Mouse (Mus musculus): ENCODE results near the gene Aldh1b1. TPM values are rescaled to one million over a fixed set of nuclear protein-coding genes. Genes with fewer than 3 reads are reported as not detected.
A peak's percentile ranks its signal among the peaks of the same experiment; 100 is the strongest.

The Aldh1b1 gene
- polyA plus RNA-seq, 1 experiment from 2014 or later = 11.4 TPM

DNA sequence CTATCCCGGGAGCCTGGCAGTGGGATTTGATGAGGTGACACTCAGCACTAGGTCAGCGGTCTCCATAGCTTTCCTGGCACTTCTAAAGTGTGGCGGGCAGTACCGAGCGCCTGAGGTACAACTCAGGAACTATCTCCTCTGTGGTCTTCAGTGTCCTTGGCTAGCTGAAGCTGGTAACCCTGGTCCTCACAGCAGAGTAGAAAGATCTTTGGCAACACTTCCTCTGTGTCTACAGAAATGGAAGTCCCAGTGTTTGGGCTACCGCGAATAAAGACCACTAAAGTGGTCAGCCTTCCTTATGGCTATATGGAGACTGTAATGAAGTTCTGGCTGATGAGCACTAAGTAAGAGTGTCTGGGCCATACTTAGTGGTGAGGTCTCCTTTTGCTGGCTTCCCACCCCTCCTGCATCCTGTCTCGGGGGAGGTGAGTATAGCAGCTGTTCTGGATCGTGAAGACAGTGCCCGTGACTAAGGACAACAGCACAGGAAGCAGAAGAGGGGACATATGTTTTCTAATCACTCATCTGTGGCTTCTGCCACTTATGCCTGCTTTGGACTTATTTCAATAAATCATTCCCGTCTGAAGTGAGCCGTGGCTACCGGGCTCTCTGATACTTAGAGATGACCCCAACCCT is 10.3 kb upstream of the Aldh1b1 start:
- Histone ChIP-seq H3K36me3 (no peaks in the 10 kb centered on the region), H3K4me1 (peaks cover 4% of the 10 kb centered on the region), H3K4me3 (no peak overlapping the region), H3K4me2 (replicated peaks) (no peak overlapping the region), H3K27me3 (replicated peaks) (no peaks in the 10 kb centered on the region), H3K27ac (no peak overlapping the region), H3K9me3 (no peaks in the 10 kb centered on the region), H3K9ac (no peak overlapping the region)
- WGBS = 83% methylated on average over 13 of the region's 13 CpGs
- ATAC-seq (ENCODE audit: low FRiP score, low read depth) = no peak

DNA sequence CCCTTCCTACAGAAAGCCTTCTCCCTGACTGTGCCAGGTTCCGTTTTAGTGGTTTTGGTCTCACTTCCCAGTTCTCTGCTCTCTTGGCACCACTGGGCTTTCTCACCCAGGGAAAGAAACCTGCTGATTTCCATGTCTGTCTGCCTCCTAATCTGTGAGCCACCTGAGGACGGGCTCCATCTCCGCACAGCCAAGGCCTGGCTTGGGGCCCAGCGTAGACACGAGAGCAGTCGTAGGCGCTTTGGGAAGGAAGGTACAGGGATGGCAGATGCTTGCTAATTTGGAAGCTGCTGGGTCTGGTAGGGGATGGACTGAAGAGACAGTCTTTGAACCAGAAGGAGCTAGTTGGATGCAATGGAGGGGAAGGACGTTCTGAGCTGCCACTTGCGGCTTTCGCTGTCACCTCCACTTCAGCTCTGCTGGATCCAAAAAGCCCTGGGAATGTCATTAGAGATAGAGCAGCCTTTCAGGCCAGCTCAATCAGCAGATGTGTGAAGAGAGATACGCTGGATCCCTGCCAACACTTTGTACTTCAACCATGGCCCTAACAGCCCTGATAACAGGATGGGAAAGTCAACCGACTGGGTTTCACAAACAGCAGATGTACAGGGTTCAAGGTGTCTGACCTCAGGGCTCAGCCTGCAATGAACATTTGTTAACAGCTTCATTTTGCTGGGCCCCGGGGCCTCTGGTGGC is 9.4 kb upstream of the Aldh1b1 start:
- Histone ChIP-seq H3K9me3 (no peaks in the 10 kb centered on the region), H3K4me3 (no peak overlapping the region), H3K27ac (no peak overlapping the region), H3K9ac (no peak overlapping the region), H3K4me1 (peaks cover 4% of the 10 kb centered on the region), H3K4me2 (replicated peaks) (no peak overlapping the region), H3K36me3 (no peaks in the 10 kb centered on the region), H3K27me3 (replicated peaks) (no peaks in the 10 kb centered on the region)
- WGBS = 73% methylated on average over 13 of the region's 13 CpGs
- ATAC-seq (ENCODE audit: low FRiP score, low read depth) = no peak

DNA sequence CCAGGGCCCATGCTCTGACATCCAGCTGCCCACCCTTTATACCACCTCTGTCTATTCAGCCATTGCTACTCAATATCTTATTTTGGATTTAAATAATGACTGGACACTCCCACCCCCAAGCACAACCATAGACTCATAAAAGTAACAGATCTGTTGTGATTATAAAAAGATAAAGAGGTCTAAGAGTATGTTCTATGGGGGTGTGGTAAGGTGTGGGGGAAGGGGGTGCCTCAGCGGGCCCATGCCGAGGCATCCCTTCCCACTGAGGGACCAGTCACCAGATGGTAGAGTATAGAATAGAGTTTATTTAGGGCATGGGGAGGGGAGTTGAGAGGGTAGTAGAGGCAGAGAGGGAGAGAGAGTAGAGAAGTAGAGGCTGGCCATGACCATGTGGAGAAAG is 8.8 kb upstream of the Aldh1b1 start:
- Histone ChIP-seq H3K9me3 (no peaks in the 10 kb centered on the region), H3K4me2 (replicated peaks) (no peak overlapping the region), H3K27ac (no peak overlapping the region), H3K27me3 (replicated peaks) (no peaks in the 10 kb centered on the region), H3K36me3 (no peaks in the 10 kb centered on the region), H3K4me3 (no peak overlapping the region), H3K9ac (no peak overlapping the region), H3K4me1 (peaks cover 4% of the 10 kb centered on the region)
- no peak for ATAC-seq (ENCODE audit: low FRiP score, low read depth)
- WGBS = 77% methylated on average over 2 of the region's 2 CpGs

DNA sequence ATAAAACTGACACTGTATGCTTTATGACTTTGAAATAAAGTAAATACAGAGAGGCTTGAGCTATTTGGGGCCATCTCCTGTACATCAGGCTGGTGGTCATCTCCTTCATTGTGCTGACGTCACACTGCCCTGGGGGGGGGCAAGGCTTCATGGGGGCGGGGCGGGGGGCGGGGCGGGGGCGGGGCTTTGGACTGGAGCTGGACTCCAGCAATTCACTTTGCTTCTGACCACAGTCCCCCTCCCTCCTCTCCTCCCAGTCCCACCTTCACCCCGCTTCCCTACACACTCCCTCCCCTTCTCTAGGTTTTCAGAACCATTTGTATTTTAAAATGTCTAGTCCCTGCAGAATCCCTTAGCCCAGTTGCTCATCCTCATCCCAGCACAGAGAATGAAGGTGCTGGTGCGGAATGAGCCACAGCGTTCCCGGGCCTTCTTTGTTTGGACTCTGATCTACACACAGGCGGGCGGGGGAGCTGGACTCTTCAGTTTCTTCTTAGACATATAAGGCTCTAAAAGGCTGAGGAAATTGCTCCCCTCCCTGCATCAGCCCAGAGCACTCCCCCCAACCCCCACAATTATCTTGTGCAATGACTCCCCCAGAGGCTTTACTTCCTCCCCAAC is 3.5 kb upstream of the Aldh1b1 start:
- Histone ChIP-seq H3K36me3 (no peaks in the 10 kb centered on the region), H3K27me3 (replicated peaks) (no peaks in the 10 kb centered on the region), H3K9ac (peak overlapping the region; percentile 38; the same call in 1 of the 2 replicates), H3K27ac (no peak overlapping the region), H3K4me3 (peak overlapping the region; percentile 12; the same call in 1 of the 2 replicates), H3K9me3 (no peaks in the 10 kb centered on the region), H3K4me2 (replicated peaks) (peak overlapping the region; percentile 54), H3K4me1 (peaks cover 13% of the 10 kb centered on the region)
- WGBS = 5% methylated on average over 12 of the region's 12 CpGs
- ATAC-seq (ENCODE audit: low FRiP score, low read depth) = peak; percentile 65

DNA sequence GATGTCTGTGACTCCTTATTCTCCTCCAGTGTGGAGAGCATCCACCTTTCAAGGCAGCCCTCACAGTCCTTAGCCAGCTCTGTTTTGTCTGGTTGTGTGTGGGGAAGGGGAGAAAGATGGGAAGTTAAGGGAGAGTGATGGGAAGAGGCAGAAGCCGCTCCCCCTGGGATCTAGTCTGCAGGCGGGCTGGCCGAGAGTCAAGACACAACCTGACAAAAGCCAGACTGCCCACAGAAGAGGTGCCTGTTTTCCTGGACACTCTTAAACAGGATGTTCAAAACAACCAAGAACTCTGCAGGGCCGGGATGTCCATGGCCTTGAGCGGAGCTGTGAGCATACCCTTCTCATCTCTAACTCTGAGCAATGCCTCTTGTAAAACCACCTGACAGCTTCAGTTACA is 2.1 kb upstream of the Aldh1b1 start:
- H3K36me3 ChIP-seq = no peaks in the 10 kb centered on the region
- H3K27ac ChIP-seq = no peak overlapping the region
- WGBS = 78% methylated on average over 5 of the region's 5 CpGs
- no peak overlapping the region for H3K4me3 ChIP-seq
- H3K9me3 ChIP-seq = no peaks in the 10 kb centered on the region
- no peak for ATAC-seq (ENCODE audit: low FRiP score, low read depth)
- H3K4me2 ChIP-seq (replicated peaks) = no peak overlapping the region
- H3K4me1 ChIP-seq = peaks cover 13% of the 10 kb centered on the region
- no peak overlapping the region for H3K9ac ChIP-seq
- H3K27me3 ChIP-seq (replicated peaks) = no peaks in the 10 kb centered on the region

DNA sequence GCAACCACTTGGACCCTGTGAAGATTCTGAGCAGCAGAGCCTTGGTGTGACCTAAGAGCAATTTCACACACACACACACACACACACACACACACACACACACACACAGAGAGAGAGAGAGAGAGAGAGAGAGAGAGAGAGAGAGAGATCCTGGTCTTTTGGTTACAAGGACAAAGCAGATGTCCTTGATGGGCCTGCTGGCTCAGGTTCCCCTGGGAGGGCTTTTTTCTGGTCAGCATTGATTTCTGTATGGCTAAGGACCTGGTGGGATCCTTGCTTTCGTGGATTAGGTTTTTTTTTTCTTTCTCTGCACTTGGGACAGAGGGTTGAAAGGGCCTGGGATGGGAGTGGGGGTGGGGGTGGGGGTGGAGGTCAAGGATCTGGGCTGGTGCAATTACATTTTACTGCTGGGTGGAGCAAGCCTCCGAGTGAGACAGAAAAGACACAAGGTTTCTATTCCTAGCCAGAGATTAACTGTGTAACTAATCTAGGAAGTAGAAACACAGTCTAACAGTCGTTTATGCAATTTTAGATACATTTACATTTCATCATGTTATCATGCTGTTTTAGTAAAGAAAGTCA is 1.2 kb downstream of the Aldh1b1 start:
- Histone ChIP-seq H3K4me2 (replicated peaks) (0 out of 2 replicates have a peak overlapping the region, but pooled peaks have one; percentile 9), H3K4me3 (no peak overlapping the region), H3K9ac (no peak overlapping the region), H3K36me3 (peaks cover 9% of the 10 kb centered on the region; the same call in 1 of the 2 replicates), H3K27me3 (replicated peaks) (no peaks in the 10 kb centered on the region), H3K9me3 (no peaks in the 10 kb centered on the region), H3K27ac (no peak overlapping the region), H3K4me1 (peaks cover 13% of the 10 kb centered on the region)
- 20% methylated on average over 3 of the region's 3 CpGs for WGBS
- no peak for ATAC-seq (ENCODE audit: low FRiP score, low read depth)

DNA sequence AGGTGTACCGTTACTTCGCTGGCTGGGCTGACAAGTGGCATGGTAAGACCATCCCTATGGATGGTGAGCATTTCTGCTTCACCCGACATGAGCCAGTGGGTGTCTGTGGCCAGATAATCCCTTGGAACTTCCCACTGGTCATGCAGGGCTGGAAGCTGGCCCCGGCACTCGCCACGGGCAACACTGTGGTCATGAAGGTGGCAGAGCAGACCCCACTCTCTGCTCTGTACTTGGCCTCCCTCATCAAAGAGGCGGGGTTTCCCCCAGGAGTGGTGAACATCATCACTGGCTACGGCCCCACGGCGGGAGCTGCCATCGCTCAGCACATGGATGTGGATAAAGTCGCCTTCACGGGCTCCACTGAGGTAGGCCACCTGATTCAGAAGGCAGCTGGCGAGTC is 4.1 kb downstream of the Aldh1b1 start:
- Histone ChIP-seq H3K4me1 (peaks cover 5% of the 10 kb centered on the region; the same call in 1 of the 2 replicates), H3K36me3 (peaks cover 9% of the 10 kb centered on the region; the same call in 1 of the 2 replicates), H3K4me3 (no peak overlapping the region), H3K9ac (no peak overlapping the region), H3K9me3 (no peaks in the 10 kb centered on the region), H3K4me2 (replicated peaks) (no peak overlapping the region), H3K27ac (no peak overlapping the region), H3K27me3 (replicated peaks) (no peaks in the 10 kb centered on the region)
- no peak for ATAC-seq (ENCODE audit: low FRiP score, low read depth)
- 93% methylated on average over 14 of the region's 14 CpGs for WGBS

DNA sequence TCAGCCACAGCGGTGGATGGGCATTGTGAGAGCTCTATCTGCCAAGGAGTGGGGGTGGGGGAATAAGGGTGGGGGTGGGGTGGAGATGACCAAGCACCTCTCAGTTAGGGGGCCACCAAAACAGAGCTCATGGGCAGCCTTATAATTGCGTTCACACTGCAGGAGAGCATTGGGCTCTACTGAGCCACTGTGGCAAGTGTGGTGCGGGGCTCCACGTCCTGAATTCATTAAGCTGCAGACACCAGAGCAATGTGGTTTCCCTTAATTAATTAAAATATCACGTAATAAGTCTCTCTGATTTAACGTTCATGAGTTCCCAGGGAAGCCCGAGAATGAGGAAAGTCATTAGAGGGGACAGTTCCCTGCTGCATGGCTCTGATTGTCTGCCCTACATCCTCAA is 9.2 kb downstream of the Aldh1b1 start:
- H3K36me3 ChIP-seq = peaks cover 31% of the 10 kb centered on the region; the same call in 1 of the 2 replicates
- H3K27ac ChIP-seq = no peak overlapping the region
- no peak overlapping the region for H3K9ac ChIP-seq
- WGBS = 42% methylated on average over 7 of the region's 7 CpGs
- no peaks in the 10 kb centered on the region for H3K4me1 ChIP-seq
- no peak overlapping the region for H3K4me3 ChIP-seq
- ATAC-seq (ENCODE audit: low FRiP score, low read depth) = no peak
- H3K4me2 ChIP-seq (replicated peaks) = no peak overlapping the region
- H3K27me3 ChIP-seq (replicated peaks) = no peaks in the 10 kb centered on the region
- H3K9me3 ChIP-seq = no peaks in the 10 kb centered on the region

DNA sequence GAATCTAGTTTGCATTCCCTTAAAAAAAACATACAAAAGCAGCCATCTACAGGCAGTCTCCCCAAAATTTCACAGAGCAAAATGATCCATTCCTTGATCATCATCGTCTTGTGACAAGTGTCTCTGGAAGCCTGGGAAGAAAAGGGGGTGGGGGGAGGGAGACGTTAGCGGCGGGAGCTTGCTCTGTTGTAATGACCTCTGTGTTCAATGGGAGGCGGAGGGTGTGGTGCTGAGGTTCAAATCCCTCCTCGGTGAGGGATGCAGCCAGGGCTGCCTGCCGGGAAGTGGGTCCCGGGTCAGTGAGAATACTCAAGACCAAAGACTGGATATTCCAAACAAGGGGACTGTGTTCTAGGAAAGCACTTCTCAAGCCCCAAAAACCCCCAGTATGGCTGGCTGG is 12.4 kb downstream of the Aldh1b1 start:
- no peak overlapping the region for H3K4me3 ChIP-seq
- no peak overlapping the region for H3K4me2 ChIP-seq (replicated peaks)
- no peaks in the 10 kb centered on the region for H3K9me3 ChIP-seq
- H3K36me3 ChIP-seq = peaks cover 47% of the 10 kb centered on the region
- no peak overlapping the region for H3K27ac ChIP-seq
- no peak for ATAC-seq (ENCODE audit: low FRiP score, low read depth)
- WGBS = 20% methylated on average over 8 of the region's 8 CpGs
- H3K27me3 ChIP-seq (replicated peaks) = no peaks in the 10 kb centered on the region
- H3K4me1 ChIP-seq = peaks cover 2% of the 10 kb centered on the region; the same call in 1 of the 2 replicates
- no peak overlapping the region for H3K9ac ChIP-seq

DNA sequence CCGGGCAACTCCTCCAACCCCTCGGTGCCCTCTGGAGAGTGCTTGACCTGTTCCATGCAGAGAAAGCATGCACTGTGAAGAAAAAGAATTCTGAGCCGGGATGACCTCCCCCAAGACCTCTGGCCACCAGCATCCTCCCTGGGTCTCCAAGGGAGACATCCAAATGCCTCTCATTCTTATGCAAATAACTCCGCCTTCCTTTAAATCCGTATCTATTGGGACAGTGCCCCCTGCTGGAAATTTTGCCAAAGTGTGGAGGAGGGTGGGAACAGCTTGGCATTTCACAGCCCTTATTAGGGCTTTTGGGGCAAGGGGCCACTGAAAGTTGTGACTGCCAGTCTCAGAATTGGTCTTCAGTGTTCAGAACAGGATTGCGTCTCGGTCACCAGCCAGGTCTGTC is 16.7 kb downstream of the Aldh1b1 start:
- no peak for ATAC-seq (ENCODE audit: low FRiP score, low read depth)
- H3K27me3 ChIP-seq (replicated peaks) = no peaks in the 10 kb centered on the region
- no peaks in the 10 kb centered on the region for H3K9me3 ChIP-seq
- 22% methylated on average over 7 of the region's 7 CpGs for WGBS
- peaks cover 40% of the 10 kb centered on the region for H3K36me3 ChIP-seq
- peaks cover 36% of the 10 kb centered on the region for H3K4me1 ChIP-seq
- H3K4me2 ChIP-seq (replicated peaks) = no peak overlapping the region
- no peak overlapping the region for H3K4me3 ChIP-seq
- H3K9ac ChIP-seq = no peak overlapping the region
- H3K27ac ChIP-seq = no peak overlapping the region

DNA sequence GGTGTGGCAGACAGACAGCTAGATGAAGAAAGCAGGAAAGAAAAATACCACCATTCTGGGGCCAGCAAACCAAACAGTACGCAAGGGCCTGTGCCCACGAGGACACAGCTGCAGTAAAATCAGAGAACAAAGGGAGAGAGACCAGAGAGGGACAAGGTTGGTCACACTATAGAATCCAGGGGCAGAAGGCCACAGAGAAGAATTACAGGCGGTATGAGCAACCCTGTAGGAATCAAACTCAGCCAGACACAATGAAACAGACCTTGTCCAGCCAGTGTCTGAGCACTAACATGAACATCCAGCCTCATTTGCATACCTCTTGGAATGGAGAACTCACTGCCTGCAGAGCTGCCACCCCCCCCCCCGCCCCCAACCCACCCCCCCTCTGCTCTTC is 20.0 kb downstream of the Aldh1b1 start:
- Histone ChIP-seq H3K36me3 (peaks cover 23% of the 10 kb centered on the region), H3K4me1 (peaks cover 62% of the 10 kb centered on the region), H3K4me2 (replicated peaks) (peak overlapping the region; percentile 55), H3K27me3 (replicated peaks) (no peaks in the 10 kb centered on the region), H3K9me3 (no peaks in the 10 kb centered on the region), H3K4me3 (peak overlapping the region; percentile 21), H3K9ac (peak overlapping the region; percentile 30), H3K27ac (peak overlapping the region; percentile 92)
- ATAC-seq (ENCODE audit: low FRiP score, low read depth) = peak; percentile 37
- WGBS = 4% methylated on average over 4 of the region's 4 CpGs

All from neural tube, embryonic 12.5 days (tissue).